Mouse (Mus musculus) cerebellum, adult 2 months (tissue): ENCODE measurements around the gene Wdr31. TPM values are rescaled to one million over a fixed set of nuclear protein-coding genes. Genes with fewer than 3 reads are reported as not detected.
"Not testable (repeated sequence)": the region's sequence is repeated elsewhere in the genome, so short reads cannot be mapped to it uniquely, and the experiment has no call there.

Experiments used
- DNase-seq, 2 experiments: peaks; one replicate each; pipeline ENCODE4 v3.0.0; 2021
- H3K27ac ChIP-seq: fragments of 200-500 bp; 2 replicates; pipeline ENCODE4 v1.5.1; 2012; ENCODE audit warnings: low read length, control low read depth, inconsistent platforms; ENCODE audit not compliant: insufficient read depth
- H3K27me3 ChIP-seq: fragments of 200-500 bp; 2 replicates; pipeline ENCODE4 v1.6.1; 2012; ENCODE audit warnings: inconsistent platforms, mild to moderate bottlenecking, low read length, moderate library complexity; ENCODE audit not compliant: control insufficient read depth, insufficient read depth
- H3K4me1 ChIP-seq: fragments of 200-500 bp; 2 replicates; pipeline ENCODE4 v1.6.1; 2011; ENCODE audit warnings: low read length; ENCODE audit not compliant: control insufficient read depth, insufficient read depth
- H3K4me3 ChIP-seq: fragments of 200-500 bp; replicated peaks from 2 replicates; pipeline ENCODE3; 2011; ENCODE audit warnings: mild to moderate bottlenecking, low read depth, low read length, control low read depth; ENCODE audit not compliant: insufficient read depth
- CTCF ChIP-seq: fragments of 200-500 bp; IDR thresholded peaks from 2 replicates; pipeline ENCODE4 v1.5.1; 2011; ENCODE audit warnings: low read depth, mild to moderate bottlenecking, control low read depth, low read length, moderate library complexity, borderline replicate concordance; ENCODE audit not compliant: insufficient read depth
- POLR2A ChIP-seq: fragments of 200-500 bp; IDR thresholded peaks from 2 replicates; pipeline ENCODE4 v1.6.1; 2011; ENCODE audit warnings: low read length, control low read depth, borderline replicate concordance; ENCODE audit not compliant: insufficient read depth
- WGBS: fragments of 180-500 bp; shearing (Covaris S2); methylation state at CpG from one replicate; pipeline ENCODE4 v1.1.7; 2018; 5-methylcytosine and 5-hydroxymethylcytosine counted together
- polyA plus RNA-seq: library from polyadenylated mRNA; depleted of rRNA; stranded (reverse); fragments of >200 nt; gene quantifications from 2 replicates; pipeline ENCODE4 v1.2.3, GENCODE M21; 2012

Wdr31 gene
- polyA plus RNA-seq, 1 experiment: 3.1 TPM

- no peak for TF ChIP-seq POLR2A
- TF ChIP-seq CTCF: no peak
- H3K4me3 ChIP-seq: peak within 1 kb of the TSS; percentile 63
- 3% methylated on average over 71 of the region's 71 CpGs for WGBS
- no peak within 1 kb of the TSS for H3K27ac ChIP-seq
- no peaks in the 10 kb centered on the region for H3K27me3 ChIP-seq
- 0 out of 2 replicates have a peak, but pooled peaks cover 3% of the 10 kb centered on the region for H3K4me1 ChIP-seq
- peak; percentile 41 to 43 for DNase-seq
Measured at GRCm38 (mm10) chr4:62479937-62480708, 9.4 kb upstream of the Wdr31 start, which contains the start of gene Bspry. Gene Bspry (plus strand): TSS chr4:62480053.

GRCm38 (mm10) chr4:62479593-62479936 is 8.9 kb upstream of the Wdr31 start:
- DNase-seq, H3K27ac ChIP-seq, H3K4me1 ChIP-seq, H3K27me3 ChIP-seq: not testable (repeated sequence)
- peak overlapping the region; percentile 63 for H3K4me3 ChIP-seq
- peak; percentile 34 for TF ChIP-seq CTCF
- WGBS: 13% methylated on average over 11 of the region's 11 CpGs

GRCm38 (mm10) chr4:62477542-62478244 is 7.0 kb upstream of the Wdr31 start:
- Histone ChIP-seq H3K27ac (no peak overlapping the region), H3K4me3 (no peak overlapping the region), H3K27me3 (no peaks in the 10 kb centered on the region), H3K4me1 (0 out of 2 replicates have a peak, but pooled peaks cover 3% of the 10 kb centered on the region)
- WGBS: 85% methylated on average over 6 of the region's 6 CpGs
- TF ChIP-seq POLR2A (no peak), CTCF (no peak)
- DNase-seq: no peak

GRCm38 (mm10) chr4:62475793-62476192 is 5.1 kb upstream of the Wdr31 start:
- no peak for DNase-seq
- Histone ChIP-seq H3K4me1 (0 out of 2 replicates have a peak, but pooled peaks cover 3% of the 10 kb centered on the region), H3K27me3 (no peaks in the 10 kb centered on the region), H3K4me3 (no peak overlapping the region), H3K27ac (no peak overlapping the region)
- WGBS: 94% methylated on average over 6 of the region's 6 CpGs
- TF ChIP-seq CTCF: no peak
- no peak for TF ChIP-seq POLR2A

GRCm38 (mm10) chr4:62475131-62475530 is 4.4 kb upstream of the Wdr31 start:
- Histone ChIP-seq H3K27ac (no peak overlapping the region), H3K27me3 (no peaks in the 10 kb centered on the region), H3K4me3 (no peak overlapping the region), H3K4me1 (0 out of 2 replicates have a peak, but pooled peaks cover 3% of the 10 kb centered on the region)
- DNase-seq: no peak
- WGBS: 81% methylated on average over 2 of the region's 2 CpGs
- TF ChIP-seq POLR2A: no peak
- no peak for TF ChIP-seq CTCF

GRCm38 (mm10) chr4:62472071-62472470 is 1.4 kb upstream of the Wdr31 start:
- no peaks in the 10 kb centered on the region for H3K4me1 ChIP-seq
- TF ChIP-seq CTCF (no peak), POLR2A (no peak)
- H3K27ac ChIP-seq: no peak overlapping the region
- H3K4me3 ChIP-seq: no peak overlapping the region
- WGBS: 100% methylated on average over 2 of the region's 2 CpGs
- no peaks in the 10 kb centered on the region for H3K27me3 ChIP-seq
- no peak for DNase-seq

- DNase-seq: no peak
- Histone ChIP-seq H3K27ac (no peak overlapping the region), H3K27me3 (no peaks in the 10 kb centered on the region), H3K4me3 (no peak overlapping the region), H3K4me1 (no peaks in the 10 kb centered on the region)
- TF ChIP-seq POLR2A: no peak
- no peak for TF ChIP-seq CTCF
- WGBS: 94% methylated on average over 1 of the region's 1 CpGs
Measured at GRCm38 (mm10) chr4:62468158-62468557, 2.5 kb downstream of the Wdr31 start.

- Histone ChIP-seq H3K4me1 (no peaks in the 10 kb centered on the region), H3K27ac (no peak overlapping the region), H3K27me3 (no peaks in the 10 kb centered on the region), H3K4me3 (no peak overlapping the region)
- WGBS: 68% methylated on average over 2 of the region's 2 CpGs
- TF ChIP-seq CTCF: no peak
- no peak for TF ChIP-seq POLR2A
- DNase-seq: no peak
Measured at GRCm38 (mm10) chr4:62463124-62463523, 7.6 kb downstream of the Wdr31 start.
